Mouse (Mus musculus) spleen, embryonic (tissue): ENCODE results near the gene Prss46.

ENCODE experiments used
- CTCF ChIA-PET: fragments of 350-600 bp; sonication (Branson Sonifier 250); formaldehyde crosslinking; loops from one replicate; lab custom pipeline; 2022; lab: Charles Lee

Gene Prss46

GRCm38 (mm10) chr9:110896595-110896994 is 52.3 kb downstream of the Prss46 start:
- CTCF ChIA-PET: no interaction called here

DNA sequence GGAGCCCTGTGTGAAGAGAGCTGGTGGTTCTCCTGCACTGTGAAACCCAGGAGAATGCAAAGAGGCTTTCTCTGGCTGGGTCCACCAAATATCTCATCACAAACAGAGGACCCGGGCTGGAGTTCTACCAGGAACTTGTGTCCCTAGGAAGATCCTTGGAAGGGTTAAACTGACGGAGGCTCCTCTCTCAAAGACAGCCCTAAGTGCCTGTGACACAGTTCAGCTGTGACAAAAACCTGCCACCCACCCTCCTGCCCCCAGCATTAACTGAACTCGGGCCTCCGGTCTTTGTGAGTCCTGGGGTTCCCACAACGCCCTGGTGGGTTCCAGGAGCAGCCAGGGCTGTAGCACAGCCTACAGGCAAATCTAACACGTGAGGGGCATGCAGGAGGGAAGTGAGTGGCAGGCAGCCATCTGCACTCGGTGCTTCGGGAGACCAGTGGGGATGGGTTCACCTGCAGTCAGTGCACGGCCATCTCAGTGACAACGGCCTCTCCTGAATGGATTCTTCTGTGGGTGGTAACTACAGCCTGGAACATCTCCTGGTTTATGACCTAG is 55.2 kb downstream of the Prss46 start:
- CTCF ChIA-PET: no interaction called here

- CTCF ChIA-PET: no interaction called here
Measured at GRCm38 (mm10) chr9:110901204-110901603, 56.9 kb downstream of the Prss46 start.

DNA sequence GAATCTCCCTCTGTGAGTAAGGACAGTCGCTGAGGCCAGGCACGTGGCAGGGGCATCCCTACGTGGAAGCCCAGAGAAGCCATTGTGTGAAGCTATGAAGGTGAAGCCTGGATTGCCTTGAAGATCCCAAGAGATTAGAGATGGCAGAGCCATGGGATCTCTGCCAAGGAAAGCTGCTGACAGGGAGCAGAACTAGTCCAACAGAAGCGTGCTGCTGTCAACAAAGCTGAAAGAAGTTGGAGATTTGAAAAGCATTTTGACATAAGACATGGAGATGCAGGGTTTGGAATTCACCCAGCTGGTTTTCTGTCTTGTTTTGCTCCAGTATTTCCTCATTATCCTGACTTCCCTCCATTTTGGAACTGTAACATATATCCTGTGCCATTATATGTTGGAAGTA is 58.0 kb downstream of the Prss46 start:
- CTCF ChIA-PET: no interaction called here
